Mouse (Mus musculus): ENCODE results near the gene Osbpl5.

- TF ChIP-seq CTCF (conservative IDR thresholded peaks at IDR 0.05; ENCODE audit: insufficient read depth, insufficient read length, low read depth, low read length) (no peak), POLR2A (IDR thresholded peaks at IDR 0.05; ENCODE audit: low read depth, low read length) (no peak)
These were observed 27.4 kb upstream of the Osbpl5 start, which contains the start of gene Mrgpre for GRCm38 (mm10) chr7:143783996-143784829.

All from kidney, adult 2 months (tissue).